Mouse (Mus musculus) adrenal gland, adult 8-10 months (tissue): ENCODE data around the gene Zranb2. TPM values are rescaled to one million over a fixed set of nuclear protein-coding genes. Genes with fewer than 3 reads are reported as not detected.

ENCODE experiments used
- DNase-seq: peaks from one replicate; pipeline ENCODE4 v3.0.0; 2022
- total RNA-seq, 4 experiments: library from RNA; stranded (reverse); gene quantifications; 2 replicates each; pipeline ENCODE4 v1.2.4; 2022

Zranb2 gene
- 10 to 100 TPM; 67.6 to 89.2 (median 75.9) TPM for total RNA-seq

- peak; percentile 85 for DNase-seq
Observed at GRCm38 (mm10) chr3:157533964-157534785, at the start of gene Zranb2. Gene Zranb2 (plus strand): TSS chr3:157534160.

GRCm38 (mm10) chr3:157492043-157492442, 41.9 kb upstream of the Zranb2 start:
- no peak for DNase-seq

GRCm38 (mm10) chr3:157502216-157502615, 31.7 kb upstream of the Zranb2 start:
- DNase-seq, result no peak

GRCm38 (mm10) chr3:157514116-157514796, 19.7 kb upstream of the Zranb2 start:
- no peak for DNase-seq

DNA sequence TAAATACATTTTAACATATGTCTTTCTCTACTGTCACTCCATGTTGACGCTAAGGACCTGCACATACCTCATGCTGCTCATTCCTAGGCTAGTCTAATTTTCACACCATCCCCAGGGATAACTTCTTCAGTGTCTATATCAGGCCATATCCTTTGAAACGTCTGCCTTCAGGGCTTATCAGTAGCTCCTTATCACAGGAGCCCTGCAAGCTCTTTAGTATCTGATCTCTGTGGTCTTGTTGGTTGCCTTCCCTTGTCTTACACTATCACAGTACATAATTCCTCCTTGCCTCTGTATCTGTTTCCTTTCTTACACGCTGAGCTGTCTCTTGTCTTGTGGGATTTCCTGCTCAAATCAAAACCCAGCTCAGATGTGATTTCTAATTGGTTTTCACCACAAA, 17.5 kb upstream of the Zranb2 start:
- no peak for DNase-seq

DNA sequence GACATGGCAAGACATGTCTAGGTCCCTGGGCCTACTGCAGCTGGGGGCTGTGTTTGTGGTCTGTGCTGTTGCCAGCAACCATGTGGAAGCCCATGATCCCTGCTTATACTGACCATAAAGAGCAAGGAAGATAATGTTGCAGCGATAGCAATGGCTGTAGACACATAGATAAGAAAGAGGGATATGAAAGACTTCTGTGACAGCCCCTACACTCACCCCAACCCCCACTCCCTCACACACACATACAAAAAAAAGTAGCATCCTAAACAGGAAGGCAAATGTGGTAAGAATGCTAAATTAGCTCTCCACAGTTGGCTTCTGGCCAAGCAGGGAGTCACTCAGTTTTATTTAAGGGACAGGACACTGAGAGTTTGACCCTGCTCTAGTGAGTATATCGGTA, 16.0 kb upstream of the Zranb2 start:
- no peak for DNase-seq

DNA sequence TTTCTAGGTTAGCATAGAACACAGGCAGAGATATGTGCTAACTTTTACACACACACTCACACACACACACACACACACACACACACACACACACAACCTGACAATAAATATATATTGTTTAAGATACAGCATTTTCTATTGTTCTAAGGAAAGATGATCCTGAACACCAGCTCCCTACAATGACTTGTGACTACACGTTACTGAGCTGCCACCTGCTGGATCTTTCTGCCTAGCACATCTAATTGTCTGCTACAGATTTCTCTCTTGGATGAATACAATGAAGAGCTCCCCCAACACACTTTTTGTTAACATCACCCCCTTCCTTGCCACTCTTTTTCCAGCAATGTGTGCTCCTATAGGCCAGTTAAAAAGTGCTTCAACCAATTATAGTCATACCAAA, 13.5 kb upstream of the Zranb2 start:
- peak; percentile 3 for DNase-seq

GRCm38 (mm10) chr3:157523834-157524233, 10.1 kb upstream of the Zranb2 start:
- DNase-seq, result no peak

GRCm38 (mm10) chr3:157531585-157531984, 2.4 kb upstream of the Zranb2 start:
- no peak for DNase-seq

DNA sequence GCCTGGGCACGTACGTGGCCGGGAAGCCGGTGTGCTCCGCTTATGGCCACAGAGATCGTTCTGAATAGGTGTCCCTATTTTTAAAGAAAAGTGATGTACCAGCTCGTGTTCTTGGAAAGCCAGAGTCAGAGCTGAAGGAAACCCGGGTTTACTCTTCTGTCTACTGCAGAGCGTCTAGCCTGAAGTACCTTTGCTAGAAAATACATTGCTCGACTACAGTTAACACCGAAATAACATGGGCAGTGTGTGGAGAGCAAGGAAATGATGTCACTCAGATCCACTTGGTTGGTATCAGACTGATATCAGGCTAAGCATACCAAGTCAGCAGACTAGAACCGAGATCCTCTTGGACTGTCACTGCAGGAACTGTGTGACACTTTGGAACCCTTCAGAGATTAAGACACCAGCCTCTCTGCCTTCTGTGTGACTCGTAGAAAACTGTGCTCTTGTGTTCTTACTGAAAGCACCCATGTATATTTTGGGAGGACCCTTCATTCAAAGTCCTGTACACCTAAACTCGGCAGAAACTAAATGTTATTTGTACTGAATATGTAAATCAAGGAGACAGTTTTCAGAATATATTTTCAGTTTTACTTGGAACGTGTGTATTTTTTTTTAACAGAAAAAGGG, 941 bp downstream of the Zranb2 start:
- DNase-seq, result peak; percentile 9

DNA sequence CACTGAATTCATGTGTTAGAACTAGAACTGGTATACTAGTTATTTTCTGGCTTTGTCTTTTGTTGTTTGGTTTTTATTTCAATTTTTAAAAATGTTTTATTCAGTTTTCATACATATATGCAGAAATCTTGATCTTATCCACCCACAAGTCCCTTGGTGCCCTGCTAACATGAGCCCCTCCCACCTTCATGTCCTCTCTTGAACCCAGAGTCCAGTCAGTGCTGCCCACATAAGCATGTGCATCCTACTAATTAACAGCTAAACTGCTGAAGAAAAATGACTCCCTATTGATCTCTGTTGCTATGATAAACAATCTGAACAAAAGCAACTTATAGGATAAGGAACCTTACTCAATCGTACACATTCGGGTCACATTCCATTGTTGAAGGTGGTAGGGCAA, 15.4 kb downstream of the Zranb2 start:
- no peak for DNase-seq

- no peak for DNase-seq
Observed at GRCm38 (mm10) chr3:157549758-157550600, 16.0 kb downstream of the Zranb2 start.

DNA sequence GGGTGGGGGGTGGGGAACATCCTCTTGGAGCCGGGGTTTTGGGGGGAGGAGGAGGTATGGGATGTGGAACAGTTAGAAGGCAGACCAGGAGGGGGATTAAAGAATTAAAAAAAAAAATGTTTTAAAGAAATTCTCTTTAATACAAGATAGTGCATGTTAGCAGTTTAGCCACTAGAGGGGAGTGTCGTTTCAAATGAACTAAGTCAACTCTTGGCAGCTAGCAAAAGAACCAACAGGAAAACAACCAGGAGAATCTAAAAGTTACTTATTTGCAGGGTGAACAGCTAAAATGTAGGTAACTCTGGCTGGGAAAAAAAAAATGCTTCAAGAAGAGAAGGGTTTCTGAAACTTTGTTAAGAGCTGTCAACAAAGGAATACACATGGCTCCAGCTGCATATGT, 31.2 kb downstream of the Zranb2 start:
- no peak for DNase-seq

DNA sequence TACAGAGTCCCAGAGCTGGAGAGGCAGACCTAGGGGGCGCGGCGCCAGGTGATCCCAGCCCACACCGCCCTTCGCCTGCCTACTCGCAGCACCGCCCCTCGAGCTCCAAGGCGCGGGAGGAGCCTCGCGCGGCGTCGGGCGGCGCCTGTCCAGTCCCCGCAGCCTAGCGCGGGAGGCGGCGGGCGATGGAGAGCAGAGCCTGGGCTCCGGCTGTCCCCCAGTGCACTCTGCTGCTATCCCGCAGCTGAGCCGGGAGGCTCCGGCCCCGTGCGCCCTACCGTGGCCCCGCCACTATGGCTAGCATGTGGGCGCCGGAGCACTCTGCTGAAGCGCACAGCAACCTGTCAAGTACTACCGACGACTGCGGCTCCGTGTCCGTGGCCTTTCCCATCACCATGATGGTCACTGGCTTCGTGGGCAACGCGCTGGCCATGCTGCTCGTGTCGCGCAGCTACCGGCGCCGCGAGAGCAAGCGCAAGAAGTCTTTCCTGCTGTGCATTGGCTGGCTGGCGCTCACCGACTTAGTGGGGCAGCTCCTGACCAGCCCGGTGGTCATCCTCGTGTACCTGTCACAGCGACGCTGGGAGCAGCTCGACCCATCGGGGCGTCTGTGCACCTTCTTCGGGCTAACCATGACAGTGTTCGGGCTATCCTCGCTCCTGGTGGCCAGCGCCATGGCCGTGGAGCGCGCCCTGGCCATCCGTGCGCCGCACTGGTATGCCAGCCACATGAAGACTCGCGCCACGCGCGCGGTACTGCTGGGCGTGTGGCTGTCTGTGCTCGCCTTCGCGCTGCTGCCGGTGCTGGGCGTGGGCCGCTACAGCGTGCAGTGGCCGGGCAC, 33.0 kb downstream of the Zranb2 start, which contains the start of gene Ptger3:
TSS of gene Ptger3 (plus strand) at position 168 of the 841 bp plus-strand sequence.
- no peak for DNase-seq

GRCm38 (mm10) chr3:157567566-157568132, 33.7 kb downstream of the Zranb2 start:
- no peak for DNase-seq

- DNase-seq, result no peak
Observed at GRCm38 (mm10) chr3:157572011-157572410, 38.1 kb downstream of the Zranb2 start.

DNA sequence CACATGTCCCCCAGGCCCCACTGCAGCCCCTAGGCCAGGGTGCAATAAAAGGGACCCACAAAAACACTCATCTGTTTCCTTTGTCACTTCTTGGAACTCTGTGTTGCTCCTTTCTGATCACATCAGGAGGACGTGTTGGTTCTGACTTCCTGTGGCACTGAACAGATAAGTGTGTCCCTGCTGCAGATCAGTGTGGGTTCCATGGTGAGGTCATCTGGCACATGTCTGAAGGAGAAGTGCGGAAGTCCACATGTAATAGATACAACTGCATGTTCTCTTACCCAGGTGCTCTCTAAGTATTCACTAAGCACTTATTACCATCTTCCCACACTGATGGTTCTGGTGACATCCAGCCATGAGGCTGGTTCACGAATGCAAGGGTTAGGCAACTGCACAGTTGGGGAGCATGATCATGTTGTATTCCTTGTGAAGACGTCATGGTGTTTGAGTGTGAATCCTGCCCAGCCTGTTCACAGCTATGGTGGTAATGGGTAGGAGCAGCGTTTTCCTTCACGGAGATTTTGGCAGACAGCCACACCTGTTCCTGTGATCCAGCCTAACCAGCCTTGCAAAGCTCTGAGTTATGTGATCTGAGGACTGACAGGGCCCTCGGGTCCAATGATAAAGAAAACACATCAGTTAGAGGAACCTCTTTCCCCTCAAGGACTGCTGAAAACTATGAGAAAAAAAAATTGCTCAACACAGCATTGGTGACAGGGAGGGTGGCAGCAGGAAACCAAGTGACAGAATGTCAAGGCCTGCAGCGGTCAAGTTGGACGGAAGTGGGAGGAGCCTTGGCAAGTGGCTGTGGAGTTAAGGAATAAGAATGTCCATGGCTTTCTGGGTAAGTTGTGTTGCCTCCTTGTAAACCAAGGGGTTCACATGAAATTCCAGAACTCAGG, 41.7 kb downstream of the Zranb2 start:
- peak; percentile 50 for DNase-seq

DNA sequence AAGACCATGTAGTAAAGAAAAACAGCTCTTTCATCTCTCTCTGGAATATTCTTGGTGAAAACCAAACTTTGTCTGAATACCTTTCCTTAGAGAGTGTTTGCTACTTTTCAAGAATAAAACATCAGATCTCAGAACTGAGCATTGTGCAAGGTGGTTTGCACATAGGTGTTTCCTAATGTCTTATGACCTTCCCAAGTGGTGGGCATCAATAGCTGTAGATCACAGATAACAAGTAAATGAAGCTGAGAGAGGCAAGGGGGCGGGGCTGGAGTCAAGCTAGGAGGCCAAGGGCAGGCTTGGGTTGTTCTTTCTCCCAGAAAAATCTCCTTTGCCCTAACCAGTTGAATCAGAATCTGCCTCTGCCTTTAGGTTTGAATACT, 42.4 kb downstream of the Zranb2 start:
- DNase-seq, result no peak

GRCm38 (mm10) chr3:157576862-157577261, 42.9 kb downstream of the Zranb2 start:
- DNase-seq, result no peak
